Mouse (Mus musculus) gastrocnemius, adult 18-20 months (tissue): ENCODE results near the gene Nktr. TPM values are rescaled to one million over a fixed set of nuclear protein-coding genes. Genes with fewer than 3 reads are reported as not detected.

ENCODE experiments used
- DNase-seq: peaks from one replicate; pipeline ENCODE4 v3.0.0; 2021; ENCODE audit warnings: low spot score
- long read RNA-seq, 2 experiments: library from polyadenylated mRNA; stranded (forward); transcript quantifications; one replicate each; pipeline ENCODE4 v2.0.0; 2021
- total RNA-seq, 2 experiments: library from RNA; stranded (reverse); gene quantifications; 2 replicates each; pipeline ENCODE4 v1.2.3; 2021

Gene Nktr
- total RNA-seq: 10 to 100 TPM; 31.7 to 37.0 TPM
- long read RNA-seq, experiment 1, partial matches to known transcripts: 2 of 5 reads
- long read RNA-seq, experiment 1, other reads (novel, unspliced or antisense): 3 of 5 reads
- long read RNA-seq, experiment 2, partial matches to known transcripts: 1 of 2 reads
- long read RNA-seq, experiment 2, other reads (novel, unspliced or antisense): 1 of 2 reads

- peak; percentile 98 for DNase-seq
Observed at GRCm38 (mm10) chr9:121718792-121719318, at the start of gene Nktr. Gene Nktr, plus strand, starts transcription at chr9:121719169.

DNA sequence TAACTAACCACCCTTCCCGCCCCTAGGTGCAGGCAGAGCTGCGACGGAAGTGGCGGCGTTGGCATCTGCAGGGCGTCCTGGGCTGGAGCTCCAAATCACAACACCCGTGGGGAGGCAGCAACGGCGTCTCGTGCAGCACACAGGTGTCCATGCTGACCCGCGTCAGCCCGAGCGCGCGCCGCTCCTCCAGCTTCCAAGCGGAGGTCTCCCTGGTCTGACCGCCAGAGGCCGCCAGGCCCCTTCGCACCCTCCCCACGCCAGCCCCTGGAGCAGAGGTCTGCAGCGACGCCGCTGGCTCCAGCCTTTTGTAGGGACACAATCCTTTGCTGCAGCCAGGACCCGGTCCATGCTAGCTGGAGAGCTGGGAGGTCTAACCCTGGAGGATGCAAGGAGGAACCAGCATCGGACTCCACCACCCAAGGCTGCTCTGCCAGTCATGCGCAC lies 49.6 kb upstream of the Nktr start:
- DNase-seq: peak; percentile 56

- peak; percentile 60 for DNase-seq
Observed at GRCm38 (mm10) chr9:121671300-121671699, 47.7 kb upstream of the Nktr start.

- DNase-seq: peak; percentile 44
Observed at GRCm38 (mm10) chr9:121672311-121672710, 46.7 kb upstream of the Nktr start.

- DNase-seq: no peak
Observed at GRCm38 (mm10) chr9:121673716-121674115, 45.3 kb upstream of the Nktr start.

GRCm38 (mm10) chr9:121675011-121675410 lies 44.0 kb upstream of the Nktr start:
- no peak for DNase-seq

DNA sequence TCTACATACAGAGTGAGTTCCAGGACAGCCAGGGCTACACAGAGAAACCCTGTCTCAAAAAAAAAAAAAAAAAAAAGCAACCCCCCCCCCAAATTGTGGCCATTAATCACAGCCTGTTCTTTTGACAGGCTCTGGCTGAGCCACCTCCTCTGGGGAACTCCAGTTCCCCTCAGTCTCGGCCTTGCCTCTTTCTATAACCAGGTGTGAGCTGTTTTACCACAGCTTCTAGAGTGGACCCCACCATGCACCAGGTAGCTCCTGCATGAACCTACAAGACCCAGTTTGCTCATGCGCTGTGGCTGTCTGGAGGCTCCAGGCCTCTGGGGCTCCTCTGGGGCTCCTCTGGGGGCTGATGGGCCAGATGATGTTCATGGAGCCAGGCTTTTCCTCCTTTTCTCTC lies 43.4 kb upstream of the Nktr start:
- DNase-seq: no peak

- no peak for DNase-seq
Observed at GRCm38 (mm10) chr9:121677069-121677468, 41.9 kb upstream of the Nktr start.

GRCm38 (mm10) chr9:121677476-121677875 lies 41.5 kb upstream of the Nktr start:
- DNase-seq: no peak

- peak; percentile 56 for DNase-seq
Observed at GRCm38 (mm10) chr9:121679549-121679948, 39.4 kb upstream of the Nktr start.

GRCm38 (mm10) chr9:121681191-121681590 lies 37.8 kb upstream of the Nktr start:
- DNase-seq: no peak

- DNase-seq: no peak
Observed at GRCm38 (mm10) chr9:121682037-121682680, 36.8 kb upstream of the Nktr start.

DNA sequence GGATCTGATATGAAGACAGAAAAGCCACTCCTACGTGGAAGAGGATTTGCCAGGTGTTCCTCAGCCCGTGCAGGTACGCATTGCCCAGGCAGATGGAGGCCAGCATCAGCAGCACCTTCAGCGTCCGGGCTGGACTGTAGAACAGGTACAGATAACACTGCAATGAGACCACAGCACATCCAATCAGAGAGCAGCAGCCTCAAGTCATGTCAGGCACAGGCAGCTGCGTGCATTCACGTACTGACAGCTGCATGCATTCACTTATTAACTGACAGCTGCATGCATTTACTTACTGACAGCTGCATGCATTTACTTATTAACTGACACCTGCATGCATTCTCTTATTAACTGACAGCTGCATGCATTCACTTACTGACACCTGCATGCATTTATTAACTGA lies 34.3 kb upstream of the Nktr start:
- no peak for DNase-seq

DNA sequence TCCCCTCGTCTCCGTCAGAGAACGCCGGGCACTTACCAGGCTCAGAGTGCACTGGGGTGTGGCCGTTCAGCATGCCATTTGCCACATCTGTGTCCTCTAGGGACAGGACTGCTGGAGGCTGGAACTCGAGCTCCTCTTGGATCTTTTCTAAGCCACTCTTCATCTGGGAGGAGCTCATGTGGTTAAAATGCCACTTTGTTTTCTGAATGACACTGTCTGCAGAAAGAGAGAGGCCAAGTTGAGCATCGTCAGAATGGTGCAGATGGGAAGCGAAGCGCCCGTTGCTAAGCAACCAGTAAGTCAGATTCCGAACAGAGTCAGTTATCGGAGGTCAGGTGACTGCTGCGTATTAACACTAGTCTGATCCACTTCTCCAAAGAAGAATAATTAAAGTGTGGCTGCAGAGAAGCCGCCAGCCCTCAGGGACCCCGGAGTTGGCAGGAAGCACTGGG lies 28.7 kb upstream of the Nktr start:
- DNase-seq: no peak

DNA sequence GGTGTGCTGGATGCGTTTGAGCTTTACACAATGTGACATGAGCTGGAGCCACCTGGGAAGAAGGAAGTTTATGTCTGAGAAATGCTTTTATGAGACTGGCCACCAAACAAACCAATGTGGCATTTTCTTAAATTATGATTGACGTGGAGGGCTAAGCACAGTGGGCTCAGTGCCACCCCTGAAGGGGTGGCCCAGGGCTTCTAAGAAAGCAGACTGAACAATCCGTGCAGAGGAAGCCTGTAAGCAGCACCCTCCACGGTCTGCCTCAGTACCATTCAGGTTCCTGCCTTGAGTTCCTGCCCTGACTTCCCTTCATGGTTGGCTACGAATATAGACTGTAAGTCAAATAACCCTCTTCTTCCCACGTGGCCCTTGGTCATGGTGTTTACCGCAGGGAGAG lies 28.2 kb upstream of the Nktr start:
- no peak for DNase-seq

- DNase-seq: no peak
Observed at GRCm38 (mm10) chr9:121694736-121695135, 24.2 kb upstream of the Nktr start.

GRCm38 (mm10) chr9:121696626-121697025 lies 22.3 kb upstream of the Nktr start:
- DNase-seq: no peak

GRCm38 (mm10) chr9:121697150-121698049 lies 21.6 kb upstream of the Nktr start:
- peak; percentile 63 for DNase-seq

- DNase-seq: no peak
Observed at GRCm38 (mm10) chr9:121704261-121704645, 14.7 kb upstream of the Nktr start.

DNA sequence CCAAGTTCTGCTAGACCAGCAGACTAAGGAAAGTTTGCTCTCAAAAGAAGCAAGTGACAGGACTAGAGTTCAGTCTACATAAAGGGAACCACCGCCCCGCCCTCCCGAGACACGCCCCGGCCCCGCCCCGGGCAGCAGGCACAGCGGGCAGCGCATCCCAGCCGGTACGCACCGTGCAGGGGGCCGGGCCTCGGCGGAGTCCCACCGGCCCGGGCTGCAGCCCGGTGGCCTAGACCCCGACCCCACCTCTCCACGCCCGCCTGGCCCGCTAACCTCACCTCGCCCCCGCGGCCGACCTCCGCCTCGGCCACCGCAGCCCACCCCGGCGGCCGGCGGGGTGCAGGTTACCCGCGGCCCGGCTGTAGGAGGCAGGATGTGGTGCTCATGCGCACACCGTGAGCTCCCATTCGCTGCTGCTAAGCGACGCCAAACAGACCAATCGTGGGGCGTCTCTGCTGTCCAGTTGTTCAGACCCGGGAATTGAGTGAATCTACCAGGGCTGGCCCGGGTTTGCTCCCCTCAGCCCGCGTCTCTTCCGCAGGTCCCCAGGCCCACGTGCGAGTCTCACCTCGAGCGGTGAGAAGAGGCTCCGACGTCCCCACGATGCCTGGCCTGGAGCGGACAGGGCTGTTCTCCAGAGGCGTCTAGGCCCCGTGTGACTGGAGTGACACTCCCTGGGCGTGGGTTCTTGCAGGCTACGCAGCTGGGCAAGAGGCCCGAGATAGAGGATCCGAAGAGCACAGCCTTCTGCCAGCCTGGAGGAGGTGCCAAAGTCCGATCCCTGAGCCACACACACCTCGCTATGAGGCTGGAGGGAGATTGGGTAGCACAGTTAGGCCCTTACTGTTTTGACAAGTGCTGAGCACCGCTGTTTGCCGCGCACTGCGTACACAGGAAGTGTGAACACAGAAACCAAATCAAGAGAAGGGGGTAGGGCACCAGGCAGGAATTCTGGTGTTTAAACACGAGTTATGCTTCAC lies 14.0 kb upstream of the Nktr start, which contains the start of gene Sec22c:
Sec22c (minus strand) TSS at position 845 of the 980 bp plus-strand sequence.
- DNase-seq: peak; percentile 92
